ENCODE assay signal across 26 mouse cellular contexts in the genomic region with DNA sequence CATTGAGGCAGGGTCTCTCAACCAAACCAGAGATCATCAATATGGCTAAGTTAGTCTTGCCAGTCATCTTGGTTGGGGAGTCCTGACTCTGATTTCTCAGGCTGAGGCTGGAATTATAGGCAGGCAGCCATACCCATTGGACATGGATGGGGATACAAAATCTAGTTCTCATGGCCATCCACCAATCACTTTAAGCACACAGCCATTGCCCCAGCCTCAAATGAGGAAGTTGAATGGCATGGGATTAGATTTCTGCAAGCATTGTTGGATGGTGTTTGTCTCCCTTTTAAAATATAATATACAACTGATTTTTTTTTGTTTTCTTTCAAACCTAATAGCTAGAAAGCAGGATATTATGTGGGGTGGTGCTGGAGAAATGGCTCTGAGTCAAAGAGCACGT.
DNase-seq lines count a peak whose midpoint lies in the region; ATAC-seq lines count a peak whose summit lies in the region.
"Had no signal": no experiment of that assay in that cellular context is flagged by ENCODE, and none has a peak within 500 bp of the region (broad histone marks: within the 10 kb centered on the region; RNA-seq: fewer than 3 reads in every experiment).

No protein-coding gene starts in this region.

- 53% methylated on average over 1 of the region's 1 CpGs for WGBS in kidney, embryonic 15.5 days

- no peak overlapping the region for H3K4me2 ChIP-seq in kidney, embryonic 15.5 days
- H3K4me2 ChIP-seq: forebrain, embryonic 13.5 days; heart, embryonic 11.5 days; hindbrain, embryonic 13.5 days; intestine, embryonic 15.5 days had no signal

- H3K36me3 ChIP-seq in kidney, embryonic 15.5 days: no peaks in the 10 kb centered on the region
- H3K36me3 ChIP-seq: forebrain, embryonic 10.5 days; G1E; hindbrain, embryonic 10.5 days; hindbrain, embryonic 13.5 days; intestine, embryonic 15.5 days had no signal

- H3K27ac ChIP-seq in kidney, embryonic 15.5 days: no peak overlapping the region
- H3K27ac ChIP-seq: forebrain, embryonic 13.5 days; hindbrain, embryonic 13.5 days; intestine, embryonic 15.5 days had no signal

- H3K4me1 ChIP-seq in kidney, embryonic 15.5 days: 0 out of 2 replicates have a peak, but pooled peaks cover 10% of the 10 kb centered on the region
- H3K4me1 ChIP-seq: forebrain, embryonic 13.5 days; intestine, embryonic 15.5 days had no signal

- H3K4me3 ChIP-seq in kidney, embryonic 15.5 days (replicated peaks): no peak overlapping the region
- H3K4me3 ChIP-seq: forebrain, embryonic 10.5 days; forebrain, embryonic 13.5 days; hindbrain, embryonic 10.5 days; hindbrain, embryonic 13.5 days; intestine, embryonic 15.5 days had no signal

- ATAC-seq in granulocyte monocyte progenitor cell, adult 5-6 weeks (replicated peaks; ENCODE audit: poor library complexity, severe bottlenecking): peak; percentile 52
- no peak for ATAC-seq in kidney, embryonic 15.5 days (replicated peaks; ENCODE audit: low FRiP score)
- ATAC-seq: activated CD4-positive, CD25-positive, alpha-beta regulatory T cell, adult 4 months; forebrain, embryonic 13.5 days; forebrain, embryonic 16.5 days; hindbrain, embryonic 16.5 days; intestine, embryonic 15.5 days had no signal

- H3K9ac ChIP-seq in kidney, embryonic 15.5 days: no peak overlapping the region
- H3K9ac ChIP-seq: forebrain, embryonic 13.5 days; hindbrain, embryonic 13.5 days; intestine, embryonic 15.5 days had no signal

- peak; percentile 28 for DNase-seq in adrenal gland, postnatal 10 days
- DNase-seq in adrenal gland, postnatal 4 days (ENCODE audit: low spot score in 2 of 2): no peak
- peak; percentile 5 to 38 for DNase-seq in cerebellum, postnatal 14 days
- DNase-seq in cerebellum, adult 9-10 months: no peak
- DNase-seq in kidney, postnatal 36 days: no peak
- DNase-seq: B cell, adult 2 months; cerebellum, adult 18-20 months; cerebellum, adult 9-11 months; gastrocnemius, postnatal 10 days; gastrocnemius, postnatal 36 days; heart, adult 11 months; heart, postnatal 36 days; kidney, adult 11 months had no signal

- H3K9me3 ChIP-seq in kidney, embryonic 15.5 days (replicated peaks): no peaks in the 10 kb centered on the region
- H3K9me3 ChIP-seq: forebrain, embryonic 10.5 days; forebrain, embryonic 13.5 days; G1E; hindbrain, embryonic 10.5 days; hindbrain, embryonic 13.5 days; intestine, embryonic 15.5 days had no signal

- no peaks in the 10 kb centered on the region for H3K27me3 ChIP-seq in kidney, embryonic 15.5 days
- H3K27me3 ChIP-seq: CH12.LX; forebrain, embryonic 13.5 days; hindbrain, embryonic 13.5 days; intestine, embryonic 15.5 days had no signal

Comparison
In these comparisons a context has a peak if more than half of its experiments do, and no peak if none do; other contexts are left out.
1. DNase-seq: peak in adrenal gland, postnatal 10 days (single experiment) and cerebellum, postnatal 14 days (2 of 2); none in adrenal gland, postnatal 4 days (0 of 2), cerebellum, adult 9-10 months (single experiment) and kidney, postnatal 36 days (0 of 2).